Mouse (Mus musculus) granulocyte monocyte progenitor cell, adult 5-6 weeks (primary cell): ENCODE data around the gene Zc3hav1l. TPM values are rescaled to one million over a fixed set of nuclear protein-coding genes. Genes with fewer than 3 reads are reported as not detected.
A peak's percentile ranks its signal among the peaks of the same experiment; 100 is the strongest.

Experiments
- ATAC-seq: replicated peaks from 2 replicates; pipeline ENCODE4 v1.8.0; 2016; ENCODE audit warnings: mild to moderate bottlenecking, moderate TSS enrichment, inconsistent platforms; ENCODE audit not compliant: poor library complexity, severe bottlenecking
- total RNA-seq, 2 experiments: library from RNA; stranded (forward) in 1 of 2; stranded (reverse) in 1 of 2; fragments of 200-712, 200-1000 nt in 1 of 2; fragments of >200 nt in 1 of 2; fragmentation: Nextera tagmentation in 1 of 2; gene quantifications; 2 replicates each; pipeline ENCODE4 v1.2.3; 2014 to 2017

The Zc3hav1l gene
- 19.3 and 23.8 TPM in 2 replicates for total RNA-seq (2014; fragmentation: Nextera tagmentation)
- 4.1 and 5.1 TPM in 2 replicates for total RNA-seq (2017)

GRCm38 (mm10) chr6:38298761-38299401 lies at the start of gene Zc3hav1l:
TSS of gene Zc3hav1l (minus strand) at chr6:38299259.
- ATAC-seq: peak; percentile 88

- ATAC-seq: no peak
These were observed 48.8 kb upstream of the Zc3hav1l start for GRCm38 (mm10) chr6:38347875-38348274.

- ATAC-seq: peak; percentile 86
These were observed 46.7 kb upstream of the Zc3hav1l start for GRCm38 (mm10) chr6:38345796-38346195.

GRCm38 (mm10) chr6:38344006-38344670 lies 45.1 kb upstream of the Zc3hav1l start:
- no peak for ATAC-seq

GRCm38 (mm10) chr6:38343581-38343980 lies 44.5 kb upstream of the Zc3hav1l start:
- no peak for ATAC-seq

GRCm38 (mm10) chr6:38342666-38342992 lies 43.6 kb upstream of the Zc3hav1l start:
- ATAC-seq: no peak

GRCm38 (mm10) chr6:38341751-38342665 lies 42.9 kb upstream of the Zc3hav1l start:
- ATAC-seq: peak; percentile 44

GRCm38 (mm10) chr6:38339078-38339477 lies 40.0 kb upstream of the Zc3hav1l start:
- no peak for ATAC-seq

- ATAC-seq: peak; percentile 44
These were observed 38.9 kb upstream of the Zc3hav1l start for GRCm38 (mm10) chr6:38337951-38338350.

- ATAC-seq: 0 out of 2 replicates have a peak, but pooled peaks have one; percentile 15
These were observed 38.2 kb upstream of the Zc3hav1l start for GRCm38 (mm10) chr6:38337166-38337705.

GRCm38 (mm10) chr6:38335264-38335663 lies 36.2 kb upstream of the Zc3hav1l start:
- no peak for ATAC-seq

GRCm38 (mm10) chr6:38326596-38326995 lies 27.5 kb upstream of the Zc3hav1l start:
- ATAC-seq: 0 out of 2 replicates have a peak, but pooled peaks have one; percentile 25

- peak; percentile 80 for ATAC-seq
These were observed 21.6 kb upstream of the Zc3hav1l start for GRCm38 (mm10) chr6:38320621-38321020.

- ATAC-seq: no peak
These were observed 17.0 kb upstream of the Zc3hav1l start for GRCm38 (mm10) chr6:38316050-38316449.

- no peak for ATAC-seq
These were observed 10.7 kb upstream of the Zc3hav1l start for GRCm38 (mm10) chr6:38309741-38310140.

- no peak for ATAC-seq
These were observed 5.9 kb upstream of the Zc3hav1l start for GRCm38 (mm10) chr6:38304981-38305380.

GRCm38 (mm10) chr6:38298246-38298635 lies 818 bp downstream of the Zc3hav1l start:
- peak; percentile 34 for ATAC-seq

GRCm38 (mm10) chr6:38297580-38298245 lies 1.3 kb downstream of the Zc3hav1l start:
- 0 out of 2 replicates have a peak, but pooled peaks have one; percentile 5 for ATAC-seq

- ATAC-seq: no peak
These were observed 5.4 kb downstream of the Zc3hav1l start for GRCm38 (mm10) chr6:38293708-38294107.
